Mouse (Mus musculus): ENCODE results near the gene Gm29554. TPM values are rescaled to one million over a fixed set of nuclear protein-coding genes. Genes with fewer than 3 reads are reported as not detected.
"Not testable (repeated sequence)": the region's sequence is repeated elsewhere in the genome, so short reads cannot be mapped to it uniquely, and the experiment has no call there.

Gene Gm29554
- total RNA-seq (2021): not detected in 2 replicates
- long read RNA-seq, experiment 1: 0 reads
- long read RNA-seq, experiment 2: 0 reads

DNA sequence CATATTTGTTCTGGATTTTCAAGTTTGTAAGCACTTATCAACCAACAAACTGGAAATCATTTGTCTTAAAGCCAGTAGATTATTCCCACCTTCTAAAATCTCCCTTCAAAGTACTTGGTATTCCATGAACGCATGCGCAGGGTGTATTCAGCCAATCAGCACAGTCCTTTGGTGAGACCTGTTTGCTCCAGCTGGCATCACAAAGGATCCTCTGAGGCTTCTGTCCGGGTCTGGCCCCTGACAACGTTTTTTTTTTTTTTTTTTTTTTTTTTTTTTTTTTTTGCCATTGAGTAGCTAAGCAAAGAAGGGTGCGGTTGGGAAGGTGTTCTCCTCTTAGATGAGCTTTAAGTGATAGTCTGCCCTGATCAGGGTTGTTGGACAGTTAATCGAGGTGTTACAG lies at the start of gene Gm29554:
TSS of gene Gm29554 (plus strand) at position 301 of the 400 bp plus-strand sequence.
- DNase-seq: not testable (repeated sequence)

Other genes starting within 250 kb of the Gm29554 start
- not detected in 2 replicates for gene Gm20812, start 108.0 kb downstream of the Gm29554 start, total RNA-seq (2021)

Measured in adrenal gland, postnatal 14 days (tissue).